Mouse (Mus musculus) lung, postnatal 10 days (tissue): ENCODE measurements around the gene Zap70.

Source experiments
- DNase-seq: peaks from one replicate; pipeline ENCODE4 v3.0.0; 2021

Zap70 gene

GRCm38 (mm10) chr1:36780793-36781192 is 19.2 kb downstream of the Zap70 start:
- DNase-seq: no peak

GRCm38 (mm10) chr1:36782476-36782875 is 20.9 kb downstream of the Zap70 start:
- peak; percentile 49 for DNase-seq

DNA sequence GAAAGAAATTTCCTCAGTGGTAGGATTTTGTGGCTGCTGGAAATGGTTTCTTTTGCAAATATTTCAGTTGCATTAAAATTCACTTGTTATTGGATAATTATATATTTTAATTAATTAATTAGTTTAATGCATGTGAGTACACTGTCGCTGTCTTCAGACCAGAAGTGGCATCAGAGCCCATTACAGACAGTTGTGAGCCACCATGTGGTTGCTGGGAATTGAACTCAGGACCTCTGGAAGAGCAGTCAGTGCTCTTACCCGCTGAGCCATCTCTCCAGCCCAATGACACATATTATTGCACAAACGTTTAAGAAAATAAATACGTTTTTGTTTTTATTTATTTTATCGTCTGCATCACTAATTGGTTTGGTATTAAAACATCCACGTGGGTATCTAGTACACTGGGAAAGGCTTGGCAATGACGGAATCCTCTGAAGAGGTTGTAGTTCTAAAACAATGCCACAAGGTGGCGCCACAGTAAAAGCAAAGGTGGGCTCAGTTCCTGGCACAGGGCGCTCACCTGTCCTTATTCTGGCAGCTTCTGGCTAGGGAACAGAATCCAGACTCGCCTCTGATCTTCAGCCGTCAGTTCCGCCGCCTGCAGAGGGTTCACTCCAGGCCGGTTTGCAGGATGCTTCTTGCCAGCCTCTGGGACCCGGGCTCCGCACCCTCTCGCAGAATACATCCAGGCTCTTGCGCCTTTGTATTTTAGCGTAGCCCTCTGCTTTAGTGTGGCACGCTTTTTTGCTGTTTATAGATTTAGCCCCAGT is 23.0 kb downstream of the Zap70 start:
- DNase-seq: peak; percentile 84

GRCm38 (mm10) chr1:36785238-36785641 is 23.6 kb downstream of the Zap70 start:
- peak; percentile 36 for DNase-seq

DNA sequence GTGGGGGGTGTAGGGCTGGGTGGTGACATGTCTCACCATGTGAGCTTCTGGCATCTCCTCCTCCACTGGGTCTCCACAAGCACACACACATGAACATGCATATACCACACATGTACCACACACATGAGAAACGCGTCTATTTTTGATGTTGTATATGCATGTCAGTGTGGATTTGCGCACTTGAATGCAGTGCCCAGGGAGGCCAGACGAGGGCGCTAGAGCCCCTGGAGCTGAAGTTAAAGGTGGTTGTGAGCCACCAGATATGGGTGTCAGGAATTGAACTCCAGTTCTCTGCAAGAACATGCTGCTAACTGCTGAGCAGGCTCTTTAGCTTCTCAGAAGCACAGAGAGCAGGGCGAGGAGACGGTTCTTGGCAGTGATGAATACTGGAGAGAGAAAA is 24.8 kb downstream of the Zap70 start:
- no peak for DNase-seq

GRCm38 (mm10) chr1:36789416-36789815 is 27.8 kb downstream of the Zap70 start:
- DNase-seq: no peak

DNA sequence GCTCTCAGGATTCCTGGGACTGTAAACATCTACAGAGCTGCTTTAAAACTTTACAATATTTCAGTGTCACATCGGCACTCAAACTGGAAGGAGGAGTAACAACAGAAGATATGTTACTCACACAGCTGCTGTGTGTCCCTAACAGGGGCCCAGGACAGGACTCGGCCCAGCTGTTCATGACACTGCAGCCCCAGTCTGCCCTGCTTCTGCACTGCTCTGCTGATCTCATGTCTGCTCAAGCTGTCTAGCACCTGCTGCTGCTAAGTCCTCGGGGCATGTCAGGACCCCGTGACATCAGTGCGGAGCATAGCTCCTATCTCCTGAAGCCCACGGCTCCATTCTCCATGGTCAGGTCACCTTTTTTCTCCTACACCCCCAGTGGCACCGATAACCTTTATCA is 35.1 kb downstream of the Zap70 start:
- peak; percentile 40 for DNase-seq

DNA sequence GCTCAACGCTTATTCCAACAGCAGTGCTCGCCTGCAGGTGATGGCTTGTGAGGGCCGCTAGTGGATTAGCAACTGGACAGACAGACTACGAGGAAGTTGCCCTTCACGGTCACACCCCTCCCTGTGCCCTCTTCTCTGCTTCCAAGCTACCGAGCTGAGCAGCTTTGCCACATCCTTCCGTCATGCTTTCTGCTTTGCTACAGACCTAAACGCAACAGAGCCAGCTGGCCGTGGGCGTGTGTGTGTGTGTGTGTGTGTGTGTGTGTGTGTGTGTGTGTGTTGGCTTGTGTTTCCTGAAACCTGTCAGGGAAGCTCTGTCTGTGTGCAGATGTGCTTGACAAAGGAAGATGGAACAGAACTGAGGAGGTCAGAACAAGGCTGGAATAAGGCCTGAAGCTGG is 35.9 kb downstream of the Zap70 start:
- no peak for DNase-seq

- DNase-seq: no peak
Measured at GRCm38 (mm10) chr1:36800379-36801011, 38.9 kb downstream of the Zap70 start.

- DNase-seq: no peak
Measured at GRCm38 (mm10) chr1:36804259-36804658, 42.7 kb downstream of the Zap70 start.

DNA sequence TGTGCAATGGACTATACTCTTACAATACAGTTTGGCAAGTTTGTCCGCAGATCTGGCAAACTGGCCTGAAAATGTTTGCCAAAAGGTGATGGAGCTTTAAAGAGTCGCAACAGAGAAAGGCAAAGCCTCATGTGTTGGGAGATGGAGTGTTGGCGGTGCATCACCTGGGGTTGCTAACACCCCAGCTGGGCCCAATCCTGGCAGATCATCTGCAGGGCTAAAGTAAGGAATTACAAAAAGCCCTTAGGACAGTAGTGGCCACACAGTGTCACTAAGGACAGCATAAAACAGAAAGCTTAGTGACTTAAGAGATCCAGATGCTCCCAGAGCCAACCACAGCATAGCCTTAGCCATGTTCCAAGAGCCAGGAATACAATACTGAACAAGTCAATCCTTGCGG is 43.2 kb downstream of the Zap70 start:
- no peak for DNase-seq

GRCm38 (mm10) chr1:36806181-36806905 is 44.7 kb downstream of the Zap70 start:
- no peak for DNase-seq

DNA sequence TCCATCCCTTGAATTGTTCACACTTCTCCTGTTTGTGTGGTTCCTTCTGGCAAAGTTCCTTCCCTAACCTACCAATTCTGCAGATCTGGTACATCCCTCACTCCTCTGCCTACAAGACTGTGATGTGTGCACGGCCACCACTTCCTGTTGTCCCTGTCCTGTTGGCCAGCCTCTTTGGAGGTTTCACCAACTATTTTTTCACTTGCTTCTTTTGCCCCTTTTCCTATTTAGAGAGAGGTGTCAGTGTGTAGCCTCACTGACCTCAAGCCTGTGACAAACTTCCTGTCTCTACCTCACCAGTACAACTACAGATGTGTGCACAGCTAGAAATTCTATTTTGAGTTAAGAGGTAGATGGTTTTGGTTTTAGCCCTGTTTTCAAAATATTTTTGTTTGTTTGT is 45.5 kb downstream of the Zap70 start:
- no peak for DNase-seq

GRCm38 (mm10) chr1:36807782-36808565 is 46.4 kb downstream of the Zap70 start:
- DNase-seq: no peak

- no peak for DNase-seq
Measured at GRCm38 (mm10) chr1:36811806-36812205, 50.2 kb downstream of the Zap70 start.

DNA sequence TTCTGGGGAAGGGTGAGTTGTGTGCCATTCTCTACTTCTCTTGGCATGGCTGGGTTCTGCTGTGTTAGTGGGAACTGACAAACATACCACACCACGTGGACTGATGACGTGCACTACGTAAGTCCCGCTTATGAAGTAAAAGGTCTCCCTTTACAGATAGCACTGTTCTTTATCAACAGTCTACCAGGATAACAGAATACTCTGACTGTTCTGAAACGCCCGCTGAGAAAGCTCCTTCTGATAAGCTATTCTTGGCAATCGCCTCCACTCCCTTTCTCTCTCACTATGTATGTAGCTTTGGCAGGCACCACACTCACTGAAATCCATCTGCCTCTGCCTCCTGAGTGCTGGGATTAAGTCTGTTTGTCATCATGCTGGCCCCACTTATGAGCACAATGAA is 51.8 kb downstream of the Zap70 start:
- no peak for DNase-seq

DNA sequence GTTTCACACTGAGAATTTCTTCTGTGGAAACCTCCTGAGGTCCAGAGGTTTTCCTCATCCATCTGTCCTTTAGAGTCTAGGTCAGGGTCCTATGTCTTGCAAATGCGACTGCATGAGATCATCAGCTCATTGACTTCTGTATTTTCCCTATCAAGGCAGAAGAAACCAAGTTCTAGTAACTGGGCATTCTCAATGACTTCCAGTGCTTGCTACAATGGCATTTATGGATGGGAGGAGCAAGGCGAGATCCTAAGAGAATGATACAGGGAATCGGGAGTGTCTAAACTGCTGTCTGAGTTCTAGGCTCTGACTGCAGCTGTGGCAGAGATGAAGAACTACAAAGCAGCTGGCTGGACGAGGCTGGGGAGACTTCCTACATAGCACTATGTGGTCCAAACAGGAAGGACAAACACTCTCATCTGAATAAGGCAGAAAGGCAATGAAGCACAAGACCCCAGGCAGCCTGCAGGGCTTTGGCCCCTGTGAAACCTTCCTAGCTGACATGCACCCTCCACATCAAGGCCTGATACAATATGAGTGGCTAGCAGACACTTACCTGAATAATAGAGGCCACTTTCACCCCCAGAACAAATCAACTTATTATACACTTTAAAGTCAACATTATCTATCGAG is 52.8 kb downstream of the Zap70 start:
- DNase-seq: no peak

DNA sequence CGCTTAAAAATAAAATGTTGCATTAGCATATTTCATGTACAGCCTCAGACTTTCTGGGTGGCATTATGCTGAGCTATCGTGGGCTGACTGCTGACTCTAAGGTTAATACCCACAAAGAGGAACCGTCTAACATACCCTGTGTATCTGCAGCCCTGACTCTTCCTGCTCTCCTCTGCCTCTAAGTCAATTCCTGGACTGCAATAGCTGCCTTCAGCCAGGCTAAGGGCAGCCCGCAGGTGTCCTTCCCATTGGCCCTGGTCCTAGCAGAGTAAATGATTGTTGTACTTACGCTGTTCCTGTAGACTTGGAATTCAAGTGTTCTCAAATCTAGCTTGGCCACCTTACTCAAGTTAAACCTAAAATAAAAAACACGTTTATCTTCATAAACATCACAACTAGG is 53.6 kb downstream of the Zap70 start:
- no peak for DNase-seq

- DNase-seq: peak; percentile 14
Measured at GRCm38 (mm10) chr1:36821918-36822317, 60.3 kb downstream of the Zap70 start.

GRCm38 (mm10) chr1:36824356-36824755 is 62.8 kb downstream of the Zap70 start:
- no peak for DNase-seq

GRCm38 (mm10) chr1:36830913-36831866 is 69.6 kb downstream of the Zap70 start:
- no peak for DNase-seq
